Mouse (Mus musculus) G1E (cell line): ENCODE results near the gene Scand1.

Experiments used
- CTCF ChIP-seq: IDR thresholded peaks from 2 replicates; pipeline ENCODE4 v1.5.1; 2012; ENCODE audit warnings: low read depth, low read length, inconsistent platforms, mixed read lengths
- GATA1 ChIP-seq: IDR thresholded peaks from 2 replicates; pipeline ENCODE4 v1.6.1; 2012; ENCODE audit warnings: borderline replicate concordance, low read length, inconsistent platforms, mixed read lengths
- POLR2AphosphoS5 ChIP-seq: IDR thresholded peaks from 2 replicates; pipeline ENCODE4 v1.6.1; 2012; ENCODE audit warnings: low read depth, low read length, inconsistent platforms; ENCODE audit not compliant: insufficient replicate concordance
- TAL1 ChIP-seq: conservative IDR thresholded peaks from 2 replicates; pipeline ENCODE4 v1.6.1; 2012; ENCODE audit warnings: low read depth, low read length, inconsistent platforms, mixed read lengths

- TF ChIP-seq TAL1 (no peak), CTCF (no peak), POLR2AphosphoS5 (no peak), GATA1 (no peak)
Measured at GRCm38 (mm10) chr2:156309948-156310347, 2.6 kb downstream of the Scand1 start.
